Mouse (Mus musculus): Measurements from ENCODE around the gene Ints7.

Gene Ints7

DNA sequence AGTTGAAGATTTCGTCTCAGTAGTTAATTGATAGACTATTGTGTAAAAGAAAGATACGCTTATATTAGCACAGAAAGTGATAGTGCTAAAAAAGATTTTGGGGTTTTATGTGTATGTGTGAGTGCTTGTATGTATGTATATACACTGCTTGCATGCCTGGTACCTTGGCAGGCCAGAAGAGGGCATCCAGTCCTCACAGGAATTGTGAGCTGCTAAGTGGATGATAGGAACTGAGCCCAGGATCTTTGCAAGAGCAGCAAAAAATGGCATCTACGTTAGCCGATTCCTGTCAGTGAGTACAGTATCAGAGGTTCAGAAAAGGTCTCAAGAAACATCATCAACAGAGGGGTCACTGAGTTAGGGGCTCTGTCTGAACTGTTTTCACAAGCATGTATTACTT, 9.0 kb downstream of the Ints7 start:
- DNase-seq (ENCODE audit: low read depth in 1 of 2, low spot score in 2 of 2): no peak

DNA sequence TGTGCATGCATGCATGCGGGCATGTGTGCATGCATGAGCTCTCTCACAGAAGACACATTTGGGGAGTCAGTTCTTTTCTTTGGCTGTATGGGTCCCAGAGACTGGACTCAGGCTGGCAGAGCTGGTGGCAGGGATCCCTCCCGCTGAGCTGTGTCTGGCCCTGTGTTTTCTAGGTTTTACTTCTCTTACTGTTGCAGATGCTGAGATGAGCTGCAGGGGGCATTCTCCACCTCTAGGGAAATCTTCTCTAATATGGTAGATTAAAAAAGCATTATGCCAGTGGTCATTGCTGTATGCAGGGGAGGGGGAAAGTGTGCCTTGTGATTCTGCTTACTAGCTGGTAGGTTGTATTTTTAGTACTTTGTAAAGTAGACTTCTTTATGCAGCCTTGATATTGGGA, 10.3 kb downstream of the Ints7 start:
- no peak for DNase-seq (ENCODE audit: low read depth in 1 of 2, low spot score in 2 of 2)

DNA sequence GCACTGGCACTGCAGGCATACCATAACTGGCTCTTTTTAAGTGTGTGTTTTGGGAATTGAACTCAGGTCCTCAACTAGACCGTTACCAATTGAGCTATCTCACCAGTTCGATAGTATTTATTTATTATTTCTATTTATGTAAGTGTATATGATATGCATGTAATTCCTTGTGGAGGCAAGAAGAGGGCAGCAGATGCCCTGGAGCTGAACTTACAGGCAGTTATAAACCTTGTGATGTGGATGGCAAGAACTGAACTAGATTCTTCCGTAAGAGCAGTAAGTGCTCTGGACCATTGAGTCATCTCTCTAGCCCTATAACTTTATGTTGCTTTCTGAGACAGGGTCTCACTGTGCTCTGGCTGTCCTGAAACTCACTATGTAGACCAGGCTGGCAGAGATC, 11.6 kb downstream of the Ints7 start:
- DNase-seq (ENCODE audit: low read depth in 1 of 2, low spot score in 2 of 2): no peak

DNA sequence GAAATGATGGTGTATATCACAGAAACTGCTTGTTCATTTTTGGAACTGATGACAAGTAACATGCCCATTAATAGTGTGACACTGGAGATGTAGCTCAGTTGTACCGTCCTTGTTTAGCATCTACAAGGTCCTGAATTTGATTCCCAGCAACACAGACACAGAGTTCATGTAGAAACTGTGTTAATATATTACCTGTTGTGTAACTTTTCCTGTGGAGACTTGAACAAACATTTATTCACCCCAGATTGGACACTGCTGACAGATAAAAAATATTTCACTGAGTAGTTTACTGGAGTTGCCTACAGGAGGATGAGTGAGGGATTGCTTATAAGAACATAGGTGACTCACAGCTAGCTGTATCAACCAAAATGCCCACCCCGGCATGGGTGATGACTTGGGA, 13.3 kb downstream of the Ints7 start:
- no peak for DNase-seq (ENCODE audit: low read depth in 1 of 2, low spot score in 2 of 2)

DNA sequence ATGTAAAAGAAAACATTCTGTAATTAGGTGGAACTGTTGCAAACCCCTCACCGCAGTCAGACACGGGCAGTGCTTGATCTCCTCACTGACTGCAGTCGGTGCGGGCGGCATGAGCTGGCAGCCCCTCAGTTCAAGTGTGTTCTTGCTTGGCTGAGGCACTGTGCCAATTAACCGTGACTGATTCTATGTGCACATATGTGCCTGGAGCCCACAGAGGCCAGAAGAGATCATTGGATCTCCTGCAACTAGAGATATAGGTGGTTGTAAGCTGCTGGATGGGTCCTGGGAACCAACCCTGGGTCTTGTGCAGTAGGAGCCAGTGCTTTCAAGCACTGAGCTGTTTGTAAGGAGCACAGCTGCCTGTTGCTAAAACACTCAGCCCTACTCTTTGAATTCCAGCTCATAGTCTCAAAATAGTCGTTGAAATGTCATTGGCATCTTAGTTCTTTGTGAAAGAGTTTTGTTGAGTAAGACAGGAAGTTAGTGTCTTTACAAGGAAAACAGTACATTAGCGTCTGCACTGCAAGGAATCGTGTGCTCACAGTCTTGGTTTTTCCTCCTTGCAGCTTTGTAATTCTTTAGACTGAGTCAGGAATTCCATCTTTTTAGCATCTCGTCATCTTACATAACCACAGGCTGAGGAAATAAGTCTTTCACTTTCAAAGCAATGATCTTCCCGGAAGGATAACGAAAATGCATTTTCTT, 16.7 kb downstream of the Ints7 start:
- no peak for DNase-seq (ENCODE audit: low read depth in 1 of 2, low spot score in 2 of 2)

DNA sequence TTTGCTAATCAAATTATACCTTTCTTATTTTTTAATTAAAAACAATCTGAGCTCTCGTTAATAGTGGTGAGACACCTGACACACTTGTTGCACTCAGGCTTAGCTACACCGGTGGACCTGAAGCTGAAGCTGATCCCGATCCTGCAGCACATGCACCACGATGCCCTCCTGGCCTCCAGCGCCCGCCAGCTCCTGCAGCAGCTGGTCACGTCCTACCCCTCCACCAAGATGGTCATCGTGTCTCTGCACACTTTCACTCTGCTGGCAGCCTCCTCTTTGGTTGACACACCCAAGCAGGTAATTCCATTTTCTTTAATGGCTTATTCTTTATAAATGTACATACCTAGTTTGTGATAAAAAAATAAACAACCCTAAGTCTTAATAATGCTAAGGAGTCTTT, 20.6 kb downstream of the Ints7 start:
- DNase-seq (ENCODE audit: low read depth in 1 of 2, low spot score in 2 of 2): no peak

DNA sequence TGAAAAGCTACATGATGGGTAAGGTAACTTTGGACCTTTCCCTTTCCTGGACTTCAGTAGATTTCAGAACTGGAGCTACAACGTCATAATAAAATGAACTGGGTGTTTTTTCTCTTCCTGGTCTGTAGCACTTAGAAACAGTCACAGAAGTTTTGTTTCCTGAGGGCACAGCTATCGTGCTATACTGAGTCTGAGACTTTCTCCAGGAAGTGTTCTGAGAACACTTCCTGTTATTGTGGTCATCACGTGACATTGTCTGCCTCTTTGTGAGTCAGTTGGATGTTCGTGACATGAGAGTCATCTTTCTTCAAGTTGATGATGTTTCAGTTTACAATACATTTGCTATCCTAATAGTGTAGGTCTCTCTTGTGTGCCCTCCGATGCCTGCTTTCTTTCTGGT, 23.8 kb downstream of the Ints7 start:
- no peak for DNase-seq (ENCODE audit: low read depth in 1 of 2, low spot score in 2 of 2)

DNA sequence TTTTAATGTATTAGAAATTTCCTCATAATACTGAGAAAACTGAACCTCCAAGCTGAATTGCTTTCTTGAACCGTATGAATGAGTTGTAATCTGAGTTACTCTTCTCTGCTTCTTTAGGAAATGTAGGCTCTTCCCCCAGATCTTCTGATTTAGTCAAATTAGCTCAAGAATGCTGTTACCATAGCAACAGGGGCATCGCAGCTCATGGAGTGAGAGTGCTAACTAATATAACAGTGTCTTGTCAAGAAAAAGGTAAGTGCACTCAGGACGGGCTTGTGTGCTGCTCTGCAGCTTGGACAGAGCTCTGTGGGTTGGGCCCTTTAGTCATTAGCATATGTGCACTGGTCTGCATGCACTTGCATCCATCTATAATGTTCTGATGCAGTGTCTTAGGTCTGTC, 29.3 kb downstream of the Ints7 start:
- DNase-seq (ENCODE audit: low read depth in 1 of 2, low spot score in 2 of 2): no peak

DNA sequence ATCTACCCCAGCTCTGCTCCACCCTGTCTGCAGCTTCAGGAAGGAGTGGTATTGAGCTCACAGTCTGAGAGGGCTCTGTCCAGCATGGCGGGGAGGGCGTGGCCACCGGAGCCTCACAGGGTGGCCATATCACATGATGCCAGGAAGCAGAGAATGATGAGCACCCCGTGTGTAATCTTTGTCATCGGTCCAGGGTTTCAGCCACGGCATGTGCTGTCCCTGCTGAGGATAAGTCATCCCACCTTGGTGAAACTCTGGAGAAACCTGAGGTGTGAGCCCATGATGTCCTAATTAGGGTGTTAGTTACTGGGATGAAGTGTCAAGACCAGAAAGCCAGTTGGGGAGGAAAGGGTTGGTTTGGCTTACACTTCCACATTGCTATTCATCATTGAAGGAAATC, 33.6 kb downstream of the Ints7 start:
- no peak for DNase-seq (ENCODE audit: low read depth in 1 of 2, low spot score in 2 of 2)

DNA sequence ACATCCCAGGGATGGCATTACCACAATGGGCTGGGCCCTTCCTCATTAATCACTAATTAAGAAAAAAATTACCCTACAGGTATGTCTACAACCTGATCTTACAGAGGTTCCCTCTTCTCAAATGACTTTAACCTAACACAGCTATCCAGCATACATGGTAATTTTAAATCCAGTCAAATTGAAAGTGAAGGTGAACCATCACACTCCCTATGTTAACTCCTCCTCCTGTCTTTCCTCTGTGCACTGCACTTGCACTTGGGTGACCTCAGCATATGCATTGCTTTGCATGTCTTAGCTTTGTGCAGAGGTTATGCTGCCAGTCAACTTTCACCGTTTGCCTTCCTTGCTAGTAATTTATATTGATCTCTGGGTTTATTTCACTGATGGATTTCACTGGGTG, 34.1 kb downstream of the Ints7 start:
- DNase-seq (ENCODE audit: low read depth in 1 of 2, low spot score in 2 of 2): no peak

DNA sequence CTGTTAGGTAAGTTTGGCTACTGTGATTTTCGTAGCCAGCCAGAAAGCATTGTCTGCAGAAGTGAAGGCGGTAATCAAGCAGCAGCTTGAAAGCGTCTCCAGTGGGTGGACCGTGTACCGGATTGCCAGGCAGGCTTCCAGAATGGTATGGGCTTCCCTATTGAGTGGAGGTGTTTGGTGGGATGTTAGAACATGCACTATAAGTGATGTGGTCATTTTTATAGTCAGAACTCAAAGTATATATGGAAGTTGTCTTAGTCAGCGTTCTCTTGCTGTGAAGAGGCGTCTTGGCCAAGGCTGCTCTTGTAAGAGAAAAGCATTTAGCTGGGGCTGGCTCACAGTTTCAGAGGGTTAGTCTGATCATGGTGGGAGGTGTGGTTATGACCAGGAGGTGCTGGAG, 34.9 kb downstream of the Ints7 start:
- DNase-seq (ENCODE audit: low read depth in 1 of 2, low spot score in 2 of 2): no peak

DNA sequence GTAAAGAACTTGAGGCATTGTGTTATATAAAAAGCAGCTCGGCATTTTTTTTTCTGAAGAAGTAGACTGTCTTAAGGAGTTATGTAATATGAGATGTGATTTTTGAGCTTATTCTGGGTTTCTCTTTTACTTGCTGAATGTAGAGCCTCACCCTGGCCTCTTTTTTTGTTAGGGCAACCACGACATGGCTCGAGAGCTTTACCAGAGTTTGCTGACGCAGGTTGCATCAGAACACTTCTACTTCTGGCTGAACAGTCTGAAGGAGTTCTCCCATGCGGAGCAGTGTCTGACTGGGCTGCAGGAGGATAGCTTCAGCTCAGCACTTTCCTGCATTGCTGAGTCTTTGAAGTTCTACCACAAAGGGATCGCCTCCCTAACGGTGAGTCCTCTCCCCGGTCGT, 36.2 kb downstream of the Ints7 start:
- DNase-seq (ENCODE audit: low read depth in 1 of 2, low spot score in 2 of 2): no peak

DNA sequence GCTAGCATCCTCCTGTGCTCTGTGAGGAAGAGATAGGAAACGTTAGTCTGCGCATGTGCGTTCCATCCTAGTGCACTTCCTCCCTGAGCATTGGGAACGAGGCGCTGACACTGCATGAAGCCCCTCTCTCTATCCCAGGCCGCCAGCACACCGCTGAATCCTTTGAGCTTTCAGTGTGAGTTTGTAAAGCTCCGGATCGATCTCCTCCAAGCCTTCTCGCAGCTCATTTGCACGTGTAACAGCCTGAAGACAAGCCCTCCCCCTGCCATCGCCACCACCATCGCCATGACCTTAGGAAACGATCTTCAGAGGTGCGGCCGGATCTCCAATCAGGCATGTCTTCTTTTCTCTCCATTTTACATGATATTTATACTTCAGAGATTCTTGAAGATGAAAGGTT, 37.4 kb downstream of the Ints7 start:
- no peak for DNase-seq (ENCODE audit: low read depth in 1 of 2, low spot score in 2 of 2)

DNA sequence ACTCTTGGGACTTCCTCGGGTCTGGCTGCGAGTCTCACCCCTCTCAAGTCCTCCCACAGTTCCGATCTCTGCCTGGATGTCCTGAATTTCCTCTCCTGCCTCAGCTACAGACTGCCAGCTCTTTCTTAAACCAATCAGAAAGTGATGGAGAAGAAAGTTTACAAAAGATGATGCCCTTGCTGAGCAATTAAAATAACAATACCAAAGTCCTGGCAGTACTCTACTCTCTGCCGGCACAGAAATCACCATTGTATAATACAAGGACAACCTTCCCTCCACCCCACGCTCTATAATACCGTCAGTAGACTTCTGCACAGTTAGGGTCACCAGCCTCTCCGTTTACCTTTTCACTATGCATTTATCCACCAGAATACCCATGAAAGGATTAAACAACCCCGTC, 40.8 kb downstream of the Ints7 start:
- DNase-seq (ENCODE audit: low read depth in 1 of 2, low spot score in 2 of 2): no peak

DNA sequence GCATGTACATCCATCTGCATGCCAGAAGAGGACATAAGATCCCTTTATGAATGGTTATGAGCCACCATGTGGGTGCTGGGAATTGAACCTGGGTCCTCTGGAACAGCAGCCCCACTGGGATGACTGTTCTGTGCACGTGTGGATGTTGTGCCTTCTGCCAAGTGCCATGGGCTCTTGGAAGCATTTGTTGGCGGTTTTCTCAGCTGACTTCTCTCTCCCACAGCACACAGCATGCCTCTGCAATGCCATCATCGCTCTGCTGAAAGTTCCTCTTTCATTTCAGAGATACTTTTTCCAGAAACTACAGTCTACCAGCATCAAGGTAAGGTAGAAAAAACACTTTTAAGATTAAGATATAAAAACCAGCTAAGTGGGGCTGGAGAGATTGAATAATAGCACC, 42.2 kb downstream of the Ints7 start:
- DNase-seq (ENCODE audit: low read depth in 1 of 2, low spot score in 2 of 2): no peak

DNA sequence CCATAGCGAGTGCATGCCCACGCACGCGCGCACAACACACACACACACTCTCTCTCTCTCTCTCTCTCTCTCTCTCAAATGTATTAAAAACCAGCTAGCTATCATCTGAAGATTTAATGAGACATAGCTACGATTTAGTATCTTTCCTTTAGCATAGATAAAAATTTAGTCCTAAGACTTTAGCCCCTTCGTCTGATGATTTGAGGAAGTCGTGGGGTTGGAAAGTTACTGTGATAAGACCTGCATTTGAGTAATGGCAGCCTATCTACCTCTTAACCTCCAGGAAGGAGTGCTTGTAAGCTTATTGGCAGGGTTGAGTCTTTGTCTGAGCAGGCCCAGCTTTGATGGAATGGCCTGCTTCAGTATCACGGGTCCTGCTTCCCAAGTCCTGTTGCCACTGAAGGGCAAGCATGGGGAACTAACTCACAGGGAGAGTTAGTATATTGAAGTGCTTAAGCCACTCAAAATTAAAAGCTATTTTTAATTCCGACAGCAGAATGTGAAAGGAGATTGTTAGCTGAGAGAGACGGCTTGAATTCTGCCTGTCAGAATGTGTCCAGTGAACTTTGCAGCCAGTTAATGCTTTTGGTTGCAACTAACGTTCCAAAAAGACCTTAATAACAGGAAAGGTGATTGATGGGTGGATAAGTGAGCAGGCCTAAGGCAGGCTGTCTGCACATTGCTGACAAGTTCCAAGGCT, 42.8 kb downstream of the Ints7 start:
- DNase-seq (ENCODE audit: low read depth in 1 of 2, low spot score in 2 of 2): no peak

DNA sequence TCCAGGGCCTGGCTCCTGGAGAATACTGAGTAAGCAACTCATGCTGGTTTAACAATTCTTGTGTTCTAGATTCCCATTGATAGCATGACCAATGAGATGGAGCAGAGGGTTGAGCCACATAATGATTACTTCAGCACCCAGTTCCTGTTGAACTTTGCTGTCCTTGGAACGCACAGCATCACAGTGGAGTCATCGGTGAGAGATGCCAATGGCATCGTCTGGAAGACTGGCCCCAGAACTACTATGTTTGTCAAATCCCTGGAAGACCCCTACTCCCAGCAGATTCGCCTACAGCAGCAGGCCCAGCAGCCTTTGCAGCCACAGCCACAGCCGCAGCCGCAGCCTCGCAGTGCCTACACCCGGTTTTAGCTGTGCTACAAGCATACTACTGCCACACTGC, 45.7 kb downstream of the Ints7 start:
- no peak for DNase-seq (ENCODE audit: low read depth in 1 of 2, low spot score in 2 of 2)

DNA sequence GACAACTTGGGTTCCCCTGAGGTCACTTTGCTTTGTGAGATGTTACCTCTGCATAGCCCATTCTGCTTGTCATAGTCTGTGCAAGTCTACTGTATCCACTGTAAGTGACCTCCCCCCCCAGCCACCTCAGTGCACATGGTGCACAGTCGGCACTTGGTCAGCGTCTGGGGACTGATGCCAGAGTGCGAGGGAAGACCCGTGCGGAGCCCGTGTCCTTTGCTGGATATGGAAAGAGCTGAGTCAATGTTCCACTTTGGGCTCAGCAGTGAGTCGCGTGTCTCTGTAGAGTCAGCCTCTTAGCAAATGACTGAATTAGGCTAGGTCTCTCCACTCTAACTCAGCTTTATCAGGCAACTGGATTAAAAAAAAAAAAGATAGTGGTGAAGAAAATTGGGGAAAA, 47.4 kb downstream of the Ints7 start:
- no peak for DNase-seq (ENCODE audit: low read depth in 1 of 2, low spot score in 2 of 2)

DNA sequence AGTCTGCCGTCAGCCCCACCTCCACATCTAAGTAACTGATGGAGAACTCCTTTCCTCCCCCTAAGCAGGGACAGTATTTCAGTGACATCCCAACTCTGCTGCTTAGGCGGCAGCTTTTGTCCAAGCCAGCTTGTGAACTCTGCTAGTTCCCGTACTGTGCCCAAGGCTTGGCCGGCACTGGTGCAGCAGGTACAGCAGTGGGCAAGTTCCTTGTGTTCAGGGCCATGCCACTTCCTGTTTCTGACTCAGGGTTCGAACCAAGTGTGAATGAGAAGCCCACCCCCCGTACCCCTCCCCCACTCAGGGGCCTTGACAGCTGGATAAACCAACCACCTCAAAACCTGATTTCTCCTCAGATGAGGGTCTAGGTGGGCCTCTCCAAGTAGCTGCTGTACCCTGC, 49.1 kb downstream of the Ints7 start:
- no peak for DNase-seq (ENCODE audit: low read depth in 1 of 2, low spot score in 2 of 2)

DNA sequence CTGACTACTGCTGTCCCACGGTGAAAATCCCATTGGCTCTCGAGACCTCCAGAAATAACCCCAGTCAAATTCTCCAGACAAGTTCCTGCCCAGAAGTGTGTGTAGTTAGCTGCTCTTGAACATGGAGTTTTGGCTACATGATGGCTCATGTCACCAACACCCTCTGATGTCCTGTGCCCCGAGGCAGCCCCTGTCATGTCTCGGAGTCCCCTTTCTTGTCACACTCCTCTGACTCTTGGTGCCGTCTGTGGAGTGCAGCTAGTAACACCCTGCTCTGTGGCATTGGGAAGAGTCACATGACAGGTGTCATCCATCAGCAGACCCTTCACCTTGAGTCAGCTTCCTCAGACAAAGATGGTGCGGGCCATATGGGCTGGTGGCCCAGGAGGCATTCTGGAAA, 49.6 kb downstream of the Ints7 start:
- DNase-seq (ENCODE audit: low read depth in 1 of 2, low spot score in 2 of 2): no peak

DNA sequence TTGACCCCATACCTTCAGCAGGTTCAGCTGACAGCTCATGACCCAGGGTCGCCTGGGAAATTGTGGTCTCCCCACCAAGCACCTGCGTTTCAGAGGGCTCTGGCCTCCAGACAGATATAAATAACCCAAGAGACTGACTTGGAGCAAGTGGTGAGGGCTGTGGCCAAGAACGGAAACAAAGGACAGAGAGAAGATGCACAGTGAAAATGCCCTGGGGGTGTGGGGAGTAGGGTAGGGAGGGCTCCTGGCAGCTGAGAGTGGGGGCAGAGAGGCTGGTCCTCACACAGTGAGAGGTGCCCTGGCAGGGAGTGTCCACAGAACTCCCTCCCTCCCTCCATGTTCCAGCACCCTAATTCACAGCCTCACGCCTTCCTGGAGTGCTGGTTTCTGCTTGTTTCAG, 50.2 kb downstream of the Ints7 start:
- DNase-seq (ENCODE audit: low read depth in 1 of 2, low spot score in 2 of 2): no peak

DNA sequence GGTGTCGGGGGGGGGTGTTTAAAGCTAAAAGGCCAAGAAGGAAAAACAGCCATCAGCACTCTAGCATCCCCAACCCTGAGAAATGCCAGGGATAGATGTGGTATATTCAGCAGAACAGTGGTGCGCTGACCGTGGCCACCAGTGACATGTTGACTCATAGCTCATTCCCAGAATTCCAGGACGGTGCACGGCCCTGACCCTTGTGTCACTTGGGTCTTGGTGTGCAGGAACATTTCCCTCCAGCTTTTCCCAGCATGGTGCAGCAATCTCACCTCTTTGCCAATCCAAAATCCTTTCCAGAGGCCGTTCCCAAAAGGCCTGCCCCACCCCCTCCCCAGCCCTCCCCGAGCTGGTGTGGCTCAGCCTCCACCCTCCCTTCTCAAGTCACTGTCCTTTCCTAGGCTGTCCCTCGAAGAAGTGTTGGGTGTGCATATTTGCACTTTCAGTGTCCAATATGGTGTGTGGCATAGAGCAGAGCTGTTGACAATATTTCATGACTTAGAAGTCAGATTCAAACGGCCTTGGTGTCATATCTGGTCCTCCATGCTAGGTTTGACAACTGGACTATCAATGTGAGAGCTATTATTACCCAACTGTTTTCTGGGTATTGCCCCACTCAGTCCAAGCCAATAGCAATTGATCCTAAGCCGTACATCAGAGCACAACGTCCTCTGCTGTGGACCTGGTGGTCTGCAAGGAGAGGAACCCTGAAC, 53.2 kb downstream of the Ints7 start:
- DNase-seq (ENCODE audit: low read depth in 1 of 2, low spot score in 2 of 2): no peak

Measured in monocyte, adult 2 months (primary cell).